Mouse (Mus musculus) neural tube, embryonic 10.5 days (tissue): ENCODE measurements around the gene Aurkaip1.

Experiments
- DNase-seq: peaks from one replicate; pipeline ENCODE4 v3.0.0-alpha.2; 2017; ENCODE audit warnings: low spot score; ENCODE audit errors: extremely low spot score

Aurkaip1 gene

DNA sequence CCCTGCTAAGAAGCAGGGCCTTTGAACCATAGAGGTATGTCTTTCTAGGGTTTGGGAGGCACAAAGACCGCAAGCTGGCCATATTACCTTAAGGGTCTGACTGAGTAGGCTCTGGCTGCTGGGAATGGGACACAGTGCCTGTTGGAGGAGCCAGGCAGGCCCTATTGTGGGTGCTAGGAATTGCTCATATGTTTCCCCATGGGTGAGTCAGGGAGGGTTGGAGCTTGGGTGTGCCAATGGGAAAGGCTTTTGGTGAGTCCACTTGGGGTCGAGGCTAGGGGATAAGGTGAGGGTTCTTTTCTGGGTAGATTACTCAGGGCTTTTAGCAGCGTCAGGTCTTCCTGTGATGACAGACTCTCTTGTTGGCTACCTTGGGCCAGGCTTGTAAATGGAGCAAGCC lies 20.3 kb downstream of the Aurkaip1 start:
- DNase-seq: no peak

DNA sequence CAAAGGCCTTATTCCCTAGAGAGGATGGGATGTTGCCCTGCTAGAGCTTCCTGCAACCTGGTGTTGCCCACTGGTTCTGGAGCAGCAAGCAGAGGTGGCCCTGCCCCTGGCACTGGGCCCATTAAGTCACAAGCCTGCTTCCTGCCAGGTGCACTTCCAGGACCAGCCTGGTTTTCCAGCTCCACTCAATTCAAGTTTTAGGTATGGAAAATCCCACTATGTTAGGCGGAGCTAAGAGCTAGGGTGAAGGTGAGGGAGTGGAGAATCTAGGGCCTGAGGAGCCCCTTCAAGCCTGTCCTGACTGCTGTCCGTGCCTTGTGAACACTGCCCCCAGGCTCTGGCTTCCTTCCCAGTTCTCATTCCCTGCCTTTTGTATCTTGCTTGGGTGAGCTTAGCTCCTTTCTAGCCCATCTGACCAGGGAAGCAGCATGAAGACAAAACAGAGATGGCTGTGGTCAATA lies 20.9 kb downstream of the Aurkaip1 start:
- no peak for DNase-seq

DNA sequence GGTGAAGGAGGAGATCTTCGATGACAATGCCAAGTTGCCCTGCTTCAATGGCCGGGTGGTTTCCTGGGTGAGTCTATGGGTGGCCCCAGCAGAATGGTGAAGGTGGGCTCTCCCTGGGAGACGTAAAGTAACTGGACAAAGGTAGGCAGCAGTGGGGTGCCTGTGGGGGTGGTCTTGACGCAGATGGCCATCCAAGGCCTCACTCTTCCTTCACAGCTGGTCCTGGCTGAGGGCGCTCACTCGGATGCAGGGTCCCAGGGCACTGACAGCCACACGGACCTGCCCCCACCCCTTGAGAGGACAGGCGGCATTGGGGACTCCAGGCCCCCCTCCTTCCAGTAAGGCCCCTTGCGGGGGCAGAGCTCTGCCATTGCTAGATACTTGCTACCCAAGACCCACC lies 22.3 kb downstream of the Aurkaip1 start:
- DNase-seq: no peak

DNA sequence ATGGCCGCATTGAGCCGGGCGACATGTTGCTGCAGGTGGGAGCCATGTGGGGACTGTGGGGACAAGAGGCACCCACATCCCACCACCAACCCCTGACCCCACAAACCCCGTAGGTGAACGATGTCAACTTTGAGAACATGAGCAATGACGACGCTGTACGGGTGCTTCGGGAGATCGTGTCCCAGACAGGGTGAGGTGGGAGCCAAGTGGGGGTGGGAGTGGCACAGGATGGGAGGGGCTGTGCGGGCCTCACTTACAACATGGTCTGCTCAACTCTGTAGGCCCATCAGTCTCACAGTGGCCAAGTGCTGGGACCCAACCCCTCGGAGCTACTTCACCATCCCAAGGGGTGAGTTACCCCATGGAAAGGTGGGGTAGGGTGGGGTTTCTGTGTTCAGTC lies 23.9 kb downstream of the Aurkaip1 start:
- DNase-seq: no peak

DNA sequence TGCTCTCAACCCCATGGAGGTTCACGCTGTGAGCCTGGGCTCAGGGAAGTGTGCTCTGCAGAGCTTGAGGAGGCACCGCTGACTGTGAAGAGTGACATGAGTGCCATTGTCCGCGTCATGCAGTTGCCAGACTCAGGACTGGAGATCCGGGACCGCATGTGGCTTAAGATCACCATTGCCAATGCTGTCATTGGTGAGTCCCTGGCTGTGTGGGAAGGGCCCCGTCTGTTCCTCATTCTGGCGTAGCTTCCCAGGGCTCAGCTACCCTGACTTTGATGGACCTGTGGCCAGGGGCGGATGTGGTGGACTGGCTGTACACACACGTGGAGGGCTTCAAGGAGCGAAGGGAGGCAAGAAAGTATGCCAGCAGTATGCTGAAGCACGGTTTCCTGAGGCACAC lies 25.0 kb downstream of the Aurkaip1 start:
- DNase-seq: no peak

DNA sequence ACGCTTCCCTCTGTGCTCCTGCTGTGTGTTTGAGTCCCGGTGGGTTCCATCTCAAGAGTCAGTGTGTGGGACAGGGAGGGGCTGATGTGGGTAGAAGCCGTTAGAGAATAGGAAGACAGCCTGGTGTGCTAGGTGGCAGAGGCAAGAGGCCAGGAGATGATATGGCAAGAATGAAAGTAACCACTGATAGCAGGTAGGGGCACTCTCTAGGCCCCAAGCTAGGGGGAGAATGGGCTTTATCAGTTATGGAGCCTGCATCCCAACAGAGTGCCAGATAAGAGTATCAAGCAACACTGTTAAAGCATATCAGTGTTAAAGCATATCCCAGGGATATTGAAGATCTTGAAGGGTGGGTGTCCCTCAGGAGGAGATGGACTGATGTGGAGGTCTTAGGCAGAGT lies 25.8 kb downstream of the Aurkaip1 start:
- DNase-seq: no peak

DNA sequence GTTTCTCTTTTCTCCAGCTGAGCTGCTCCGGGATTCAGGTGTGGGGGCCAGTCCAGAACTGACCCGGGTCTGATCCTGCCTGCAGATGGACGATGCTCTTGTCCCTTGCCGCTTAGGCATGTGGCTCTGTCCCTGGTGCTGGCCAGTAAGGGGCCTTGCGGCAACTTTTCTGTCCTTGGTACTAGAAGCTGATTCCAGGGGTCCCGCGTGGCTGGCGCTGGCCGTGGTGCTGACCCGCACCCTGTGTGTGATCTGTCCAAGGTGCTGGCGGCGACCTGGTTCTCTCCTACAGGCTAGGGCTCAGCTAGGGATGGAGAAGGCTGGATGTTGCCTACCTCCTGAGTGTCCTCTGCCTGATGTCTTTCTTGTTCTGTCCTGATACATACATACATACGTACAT lies 28.2 kb downstream of the Aurkaip1 start:
- peak; percentile 82 for DNase-seq

DNA sequence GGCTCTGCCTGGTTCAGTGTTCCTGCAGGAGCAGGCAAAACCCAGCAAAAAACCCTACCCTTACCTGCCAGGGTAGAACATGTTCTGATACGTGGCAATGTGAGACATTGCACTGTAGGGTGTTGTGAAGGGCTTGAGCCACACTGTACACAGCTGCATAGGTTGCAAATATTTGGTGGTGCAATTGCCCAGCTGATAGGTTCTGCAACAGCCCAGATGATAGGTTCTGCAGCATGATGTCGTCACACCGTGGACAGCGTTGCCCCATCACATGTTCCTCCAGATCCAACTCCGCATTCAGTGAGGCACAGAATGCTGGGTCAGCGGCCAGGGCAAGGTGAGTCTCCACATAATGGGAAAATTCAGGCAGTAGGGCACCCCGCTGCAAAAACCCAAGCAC lies 30.7 kb downstream of the Aurkaip1 start:
- no peak for DNase-seq

DNA sequence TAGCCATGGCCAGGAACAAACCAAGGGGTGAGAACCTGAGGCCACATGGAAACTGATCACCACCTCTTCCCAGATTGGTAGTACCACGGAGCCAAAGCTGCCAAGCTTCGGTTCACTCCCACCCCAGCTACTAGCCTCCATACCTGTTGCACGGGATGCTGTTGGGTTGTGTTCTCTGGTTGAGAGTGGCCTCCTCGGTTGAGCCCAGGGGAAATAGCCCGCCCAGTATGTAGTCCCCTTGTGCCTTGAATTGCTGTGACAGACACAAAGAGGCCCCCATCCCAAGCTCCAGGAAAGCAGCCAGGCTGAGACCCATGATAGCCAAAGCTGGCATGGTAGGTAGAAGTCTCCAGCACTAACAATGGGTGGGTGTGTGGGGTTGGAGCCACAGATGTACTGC lies 31.9 kb downstream of the Aurkaip1 start, which contains the start of gene Tas1r3:
Gene Tas1r3, minus strand, starts transcription at position 362 of the 400 bp plus-strand sequence.
- DNase-seq: no peak

DNA sequence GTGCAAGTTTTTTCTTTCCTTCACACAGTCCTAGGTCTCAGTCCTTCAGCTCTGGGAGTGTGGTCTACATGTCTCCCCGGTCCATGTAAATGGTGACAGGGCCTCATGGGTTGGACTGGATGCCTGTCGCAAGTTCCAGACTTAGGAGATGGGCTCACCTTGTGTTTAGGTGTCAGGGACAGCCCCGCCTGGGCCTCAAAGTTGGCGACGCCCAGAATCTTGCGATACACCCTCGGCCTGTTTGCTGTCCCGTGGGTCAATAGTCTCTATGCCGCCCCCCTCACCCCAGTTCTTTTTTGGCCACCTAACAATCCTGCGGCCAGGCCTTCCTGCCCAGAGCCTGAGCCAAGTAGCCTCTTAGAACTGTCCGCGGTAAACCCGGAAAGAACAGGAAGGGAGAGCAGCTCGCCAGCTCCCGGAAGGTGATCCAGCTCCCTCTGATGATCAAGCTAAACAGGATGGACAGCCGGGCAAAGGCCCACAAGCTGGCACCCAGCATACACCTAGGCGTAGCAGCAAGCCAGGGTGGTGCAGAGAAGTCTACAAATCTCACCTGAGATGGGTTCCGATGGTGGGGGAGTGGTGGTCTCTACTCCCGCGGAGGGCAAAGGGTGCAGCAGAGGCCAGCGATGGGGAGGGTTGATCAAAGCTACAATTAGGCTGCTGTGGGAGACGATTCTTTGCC lies 37.7 kb downstream of the Aurkaip1 start:
- DNase-seq: no peak

DNA sequence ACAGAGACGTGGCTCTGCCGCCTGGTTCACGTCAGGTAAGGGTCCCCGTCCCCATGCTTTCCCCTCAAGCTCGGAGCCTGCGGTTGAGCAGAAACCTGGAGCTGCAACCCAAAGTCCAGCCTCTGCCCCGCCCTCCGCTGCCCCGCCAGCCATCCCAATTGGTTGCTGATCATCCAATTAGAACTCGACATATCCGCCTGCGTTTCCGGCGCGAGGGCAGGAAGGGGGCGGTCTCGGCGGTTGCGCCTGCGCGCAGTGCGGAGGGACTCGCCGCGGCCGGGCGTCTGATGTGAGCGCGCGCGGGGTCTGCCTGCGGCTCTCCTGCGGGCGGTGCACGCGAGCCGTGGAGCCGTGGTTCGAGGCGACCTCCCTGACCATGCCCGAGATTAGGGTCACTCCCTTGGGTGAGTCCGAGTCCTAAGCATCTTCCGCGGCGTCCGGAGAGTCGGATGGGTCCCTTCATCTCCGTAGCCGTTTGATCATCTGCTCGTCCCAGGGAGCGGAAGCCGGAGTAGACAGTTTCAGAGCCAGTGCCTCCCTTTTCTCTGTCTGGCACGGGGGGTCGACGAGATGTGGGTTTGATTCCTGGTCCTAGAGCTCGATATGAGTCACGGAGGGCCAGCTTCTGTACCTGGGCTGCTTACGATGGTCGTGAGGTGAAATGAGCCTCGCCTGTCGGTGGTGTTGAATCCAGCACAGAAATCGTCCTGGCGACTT lies 38.4 kb downstream of the Aurkaip1 start, which contains the start of the genes Cptp and Ints11:
Gene Cptp, minus strand, starts transcription at position 124 of the 717 bp plus-strand sequence.
Gene Ints11, plus strand, starts transcription at position 230 of the 717 bp plus-strand sequence.
- DNase-seq: peak; percentile 97

DNA sequence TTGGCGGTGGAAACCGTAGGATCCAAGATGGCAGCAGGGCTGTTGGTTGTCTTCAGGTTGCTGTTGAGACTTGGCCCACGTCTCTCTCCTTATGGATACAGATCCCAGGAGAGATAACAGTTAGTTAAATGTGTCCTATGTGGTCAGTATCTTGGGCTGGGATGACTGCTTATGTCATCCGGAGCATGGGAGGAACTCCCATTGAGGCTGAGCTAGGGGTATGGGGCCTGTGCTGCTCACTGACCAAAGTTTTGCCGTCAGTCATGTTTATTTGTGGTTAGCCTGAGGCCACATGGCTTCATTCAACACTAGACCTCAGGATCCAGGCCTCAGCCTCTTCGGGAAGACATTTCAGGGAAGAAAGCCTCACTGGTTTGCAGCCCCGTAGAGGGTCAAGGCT lies 40.3 kb downstream of the Aurkaip1 start:
- no peak for DNase-seq
